Mouse (Mus musculus) stomach, embryonic 14.5 days (tissue): ENCODE data around the gene Sox15. TPM values are rescaled to one million over a fixed set of nuclear protein-coding genes. Genes with fewer than 3 reads are reported as not detected.

Experiments
- ATAC-seq: fragments of 200-750 bp; cut with Nextera tagmentation; 2 replicates; pipeline ENCODE4 v1.8.0; 2017; ENCODE audit warnings: low read depth, moderate TSS enrichment; ENCODE audit not compliant: insufficient number of reproducible peaks, insufficient read depth, low FRiP score
- H3K27ac ChIP-seq: fragments of 300-500 bp; sonication (generic); 2 replicates; pipeline ENCODE4 v1.5.1; 2014; ENCODE audit warnings: mild to moderate bottlenecking, low read length, moderate library complexity, mixed read lengths
- H3K27me3 ChIP-seq: fragments of 300-500 bp; sonication (generic); 2 replicates; pipeline ENCODE4 v1.6.1; 2014; ENCODE audit warnings: low read length, control low read depth, mixed read lengths; ENCODE audit not compliant: control insufficient read depth, insufficient read depth
- H3K36me3 ChIP-seq: fragments of 300-500 bp; sonication (generic); 2 replicates; pipeline ENCODE4 v1.6.1; 2014; ENCODE audit warnings: mild to moderate bottlenecking, control low read depth, low read length, moderate library complexity, mixed read lengths; ENCODE audit not compliant: control insufficient read depth, insufficient read depth
- H3K4me1 ChIP-seq: fragments of 300-500 bp; sonication (generic); 2 replicates; pipeline ENCODE4 v1.6.1; 2014; ENCODE audit warnings: low read length, control low read depth, mixed read lengths; ENCODE audit not compliant: control insufficient read depth, insufficient read depth
- H3K4me2 ChIP-seq: fragments of 300-500 bp; sonication (generic); replicated peaks from 2 replicates; pipeline ENCODE4 v1.6.1; 2014; ENCODE audit warnings: low read depth, low read length, control low read depth
- H3K4me3 ChIP-seq: fragments of 300-500 bp; sonication (generic); 2 replicates; pipeline ENCODE4 v1.5.1; 2014; ENCODE audit warnings: low read depth, low read length, control low read depth
- H3K9ac ChIP-seq: fragments of 300-500 bp; sonication (generic); replicated peaks from 2 replicates; pipeline ENCODE4 v1.6.1; 2014; ENCODE audit warnings: low read depth, mild to moderate bottlenecking, control low read depth, low read length, moderate library complexity, mixed read lengths
- H3K9me3 ChIP-seq: fragments of 300-500 bp; sonication (generic); 2 replicates; pipeline ENCODE4 v1.6.1; 2016; ENCODE audit warnings: low read depth, low read length, control low read depth; ENCODE audit not compliant: control insufficient read depth
- WGBS: fragments of 180-500 bp; shearing (Covaris S2); extraction: QIAGEN DNeasy Blood & Tissue Kit; methylation state at CpG from one replicate; pipeline ENCODE4 v1.1.7; 2014; 5-methylcytosine and 5-hydroxymethylcytosine counted together
- polyA plus RNA-seq: library from polyadenylated mRNA; unstranded; fragments of >200 nt; fragmentation: Nextera tagmentation; extraction: Ambion mirVana; gene quantifications from 2 replicates; pipeline ENCODE4 v1.2.1, GENCODE M21; 2014

The Sox15 gene
- polyA plus RNA-seq, 1 experiment from 2014 or later: 4.7 TPM

GRCm38 (mm10) chr11:69680136-69680855, 25.2 kb downstream of the Sox15 start:
- Histone ChIP-seq H3K4me1 (peaks cover 16% of the 10 kb centered on the region), H3K4me3 (peak overlapping the region; percentile 73; the same call in 1 of the 2 replicates), H3K27ac (no peak overlapping the region), H3K4me2 (peak overlapping the region; percentile 86), H3K9ac (no peak overlapping the region), H3K36me3 (peaks cover 35% of the 10 kb centered on the region), H3K27me3 (no peaks in the 10 kb centered on the region), H3K9me3 (no peaks in the 10 kb centered on the region)
- WGBS: 91% methylated on average over 30 of the region's 30 CpGs
- no peak for ATAC-seq

- H3K4me1 ChIP-seq: peaks cover 23% of the 10 kb centered on the region
- H3K27ac ChIP-seq: peak within 1 kb of the TSS; percentile 95
- H3K9me3 ChIP-seq: no peaks in the 10 kb centered on the region
- ATAC-seq: peak; percentile 96
- H3K4me2 ChIP-seq: peak within 1 kb of the TSS; percentile 86
- H3K4me3 ChIP-seq: peak within 1 kb of the TSS; percentile 73
- under 1% methylated on average over 78 of the region's 80 CpGs for WGBS
- H3K36me3 ChIP-seq: peaks cover 23% of the 10 kb centered on the region
- H3K27me3 ChIP-seq: no peaks in the 10 kb centered on the region
- peak within 1 kb of the TSS; percentile 82 for H3K9ac ChIP-seq
Observed at GRCm38 (mm10) chr11:69681314-69682208, 26.4 kb downstream of the Sox15 start, which contains the start of gene Senp3. TSS of gene Senp3 (minus strand) at chr11:69682084.

- Histone ChIP-seq H3K4me1 (peaks cover 27% of the 10 kb centered on the region), H3K4me2 (peak overlapping the region; percentile 86), H3K4me3 (peak overlapping the region; percentile 73), H3K9ac (peak overlapping the region; percentile 82), H3K27ac (peak overlapping the region; percentile 95), H3K27me3 (no peaks in the 10 kb centered on the region), H3K9me3 (no peaks in the 10 kb centered on the region), H3K36me3 (peaks cover 16% of the 10 kb centered on the region)
- WGBS: 23% methylated on average over 24 of the region's 24 CpGs
- ATAC-seq: no peak; the same call in 1 of the 2 replicates
Observed at GRCm38 (mm10) chr11:69682209-69682839, 27.2 kb downstream of the Sox15 start.

GRCm38 (mm10) chr11:69682840-69683533, 27.9 kb downstream of the Sox15 start:
- Histone ChIP-seq H3K4me2 (peak overlapping the region; percentile 86), H3K9me3 (no peaks in the 10 kb centered on the region), H3K36me3 (peaks cover 10% of the 10 kb centered on the region; the same call in 1 of the 2 replicates), H3K27me3 (no peaks in the 10 kb centered on the region), H3K4me1 (peaks cover 27% of the 10 kb centered on the region), H3K4me3 (peak overlapping the region; percentile 7; the same call in 1 of the 2 replicates), H3K27ac (peak overlapping the region; percentile 29; the same call in 1 of the 2 replicates), H3K9ac (0 out of 2 replicates have a peak overlapping the region, but pooled peaks have one; percentile 6)
- no peak for ATAC-seq
- 15% methylated on average over 12 of the region's 12 CpGs for WGBS

- Histone ChIP-seq H3K4me1 (peaks cover 27% of the 10 kb centered on the region), H3K9ac (no peak overlapping the region), H3K27ac (no peak overlapping the region), H3K9me3 (no peaks in the 10 kb centered on the region), H3K4me3 (no peak overlapping the region), H3K27me3 (no peaks in the 10 kb centered on the region), H3K4me2 (no peak overlapping the region), H3K36me3 (peaks cover 4% of the 10 kb centered on the region; the same call in 1 of the 2 replicates)
- ATAC-seq: no peak
- 76% methylated on average over 7 of the region's 7 CpGs for WGBS
Observed at GRCm38 (mm10) chr11:69683576-69683975, 28.5 kb downstream of the Sox15 start.

GRCm38 (mm10) chr11:69684128-69684745, 29.1 kb downstream of the Sox15 start:
- Histone ChIP-seq H3K4me2 (no peak overlapping the region), H3K27ac (no peak overlapping the region), H3K9me3 (no peaks in the 10 kb centered on the region), H3K27me3 (no peaks in the 10 kb centered on the region), H3K4me3 (no peak overlapping the region), H3K4me1 (peaks cover 26% of the 10 kb centered on the region), H3K36me3 (no peaks in the 10 kb centered on the region; the same call in 1 of the 2 replicates), H3K9ac (no peak overlapping the region)
- ATAC-seq: no peak
- 79% methylated on average over 12 of the region's 12 CpGs for WGBS

GRCm38 (mm10) chr11:69684936-69685335, 29.8 kb downstream of the Sox15 start:
- Histone ChIP-seq H3K4me1 (peaks cover 23% of the 10 kb centered on the region), H3K27me3 (no peaks in the 10 kb centered on the region), H3K4me3 (no peak overlapping the region), H3K9me3 (no peaks in the 10 kb centered on the region), H3K36me3 (no peaks in the 10 kb centered on the region), H3K27ac (no peak overlapping the region), H3K9ac (no peak overlapping the region), H3K4me2 (no peak overlapping the region)
- WGBS: 86% methylated on average over 6 of the region's 6 CpGs
- ATAC-seq: no peak
